Mouse (Mus musculus) bone marrow macrophage, adult 2 months (primary cell): Measurements from ENCODE around the gene Colgalt2.

Experiments used
- CTCF ChIP-seq: IDR thresholded peaks from 2 replicates; pipeline ENCODE4 v1.5.1; 2012; ENCODE audit warnings: low read depth, mild to moderate bottlenecking, low read length, moderate library complexity
- POLR2A ChIP-seq: IDR thresholded peaks from 2 replicates; pipeline ENCODE4 v1.6.1; 2012; ENCODE audit warnings: mild to moderate bottlenecking, low read depth, low read length, borderline replicate concordance

GRCm38 (mm10) chr1:152458996-152459395 lies 59.4 kb downstream of the Colgalt2 start:
- TF ChIP-seq CTCF (no peak), POLR2A (no peak)
